Mouse (Mus musculus): ENCODE data around the gene Atp9a.

DNA sequence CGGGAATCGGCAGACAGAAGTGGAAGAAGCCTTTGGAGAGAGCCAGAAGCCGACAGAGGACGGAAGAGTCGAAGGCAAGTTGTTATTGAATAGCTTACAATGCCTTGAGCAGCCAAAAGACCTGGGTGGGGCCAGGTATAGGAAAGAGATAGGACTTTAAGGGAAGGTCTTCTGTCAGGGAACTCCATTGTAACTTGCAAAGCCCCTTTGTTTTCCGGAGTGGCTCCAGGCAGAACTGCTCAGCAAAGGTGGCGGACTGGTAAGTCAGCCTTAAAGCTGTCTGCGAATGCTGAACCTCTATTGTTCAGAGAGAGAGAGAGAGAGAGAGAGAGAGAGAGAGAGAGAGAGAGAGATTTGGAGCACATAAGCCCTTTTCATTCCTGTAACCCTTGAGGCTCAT, 27.1 kb upstream of the Atp9a start:
- TF ChIP-seq ZC3H11A (IDR thresholded peaks at IDR 0.05; ENCODE audit: borderline replicate concordance, low read depth, low read length) (no peak), ZNF384 (IDR thresholded peaks at IDR 0.05; ENCODE audit: low read depth, low read length) (no peak), CHD2 (IDR thresholded peaks at IDR 0.05; ENCODE audit: low read depth, low read length) (no peak), MAFK (IDR thresholded peaks at IDR 0.05; ENCODE audit: insufficient read depth, low read depth, low read length) (no peak)
